Mouse (Mus musculus) hindbrain, embryonic 13.5 days (tissue): ENCODE results near the gene Mxra8. TPM values are rescaled to one million over a fixed set of nuclear protein-coding genes. Genes with fewer than 3 reads are reported as not detected.

Experiments
- ATAC-seq: fragments of 200-750 bp; cut with Nextera tagmentation; 2 replicates; pipeline ENCODE4 v1.8.0; 2017; ENCODE audit warnings: moderate TSS enrichment; ENCODE audit not compliant: low FRiP score
- H3K27ac ChIP-seq: fragments of 300-500 bp; sonication (generic); 2 replicates; pipeline ENCODE4 v1.5.1; 2015; ENCODE audit warnings: inconsistent platforms, mild to moderate bottlenecking, moderate library complexity
- H3K27me3 ChIP-seq: fragments of 300-500 bp; sonication (generic); 2 replicates; pipeline ENCODE4 v1.6.1; 2015; ENCODE audit warnings: mild to moderate bottlenecking, inconsistent platforms
- H3K36me3 ChIP-seq: fragments of 300-500 bp; sonication (generic); 2 replicates; pipeline ENCODE4 v1.6.1; 2015; ENCODE audit warnings: mild to moderate bottlenecking, inconsistent platforms
- H3K4me1 ChIP-seq: fragments of 300-500 bp; sonication (generic); replicated peaks from 2 replicates; pipeline ENCODE4 v1.6.1; 2015; ENCODE audit warnings: inconsistent platforms
- H3K4me2 ChIP-seq: fragments of 300-500 bp; sonication (generic); 2 replicates; pipeline ENCODE4 v1.6.1; 2015; ENCODE audit warnings: inconsistent platforms, mild to moderate bottlenecking, moderate library complexity
- H3K4me3 ChIP-seq: fragments of 300-500 bp; sonication (generic); 2 replicates; pipeline ENCODE4 v1.5.1; 2015; ENCODE audit warnings: mild to moderate bottlenecking, inconsistent platforms
- H3K9ac ChIP-seq: fragments of 300-500 bp; sonication (generic); 2 replicates; pipeline ENCODE4 v1.6.1; 2015; ENCODE audit warnings: mild to moderate bottlenecking, inconsistent platforms
- H3K9me3 ChIP-seq: fragments of 300-500 bp; sonication (generic); 2 replicates; pipeline ENCODE4 v1.6.1; 2016; ENCODE audit warnings: inconsistent platforms
- WGBS: fragments of 180-500 bp; shearing (Covaris S2); methylation state at CpG from one replicate; pipeline ENCODE4 v1.1.7; 2015; 5-methylcytosine and 5-hydroxymethylcytosine counted together
- polyA plus RNA-seq: library from polyadenylated mRNA; unstranded; fragments of >200 nt; fragmentation: Nextera tagmentation; extraction: Ambion mirVana; gene quantifications from 2 replicates; pipeline ENCODE4 v1.2.1, GENCODE M21; 2015

Gene Mxra8
- polyA plus RNA-seq: 30.8 and 34.4 TPM in 2 replicates

- Histone ChIP-seq H3K9ac (peak within 1 kb of the TSS; percentile 67), H3K9me3 (no peaks in the 10 kb centered on the region), H3K36me3 (no peaks in the 10 kb centered on the region), H3K4me1 (peaks cover 26% of the 10 kb centered on the region), H3K27me3 (peaks cover 22% of the 10 kb centered on the region), H3K4me2 (peak within 1 kb of the TSS; percentile 60), H3K4me3 (peak within 1 kb of the TSS; percentile 36), H3K27ac (peak within 1 kb of the TSS; percentile 35; the same call in 1 of the 2 replicates)
- 0 out of 2 replicates have a peak, but pooled peaks have one; percentile 40 for ATAC-seq
- under 1% methylated on average over 16 of the region's 16 CpGs for WGBS
These were observed at the start of gene Mxra8 for GRCm38 (mm10) chr4:155839483-155839910. Mxra8 (plus strand) TSS chr4:155839680.

DNA sequence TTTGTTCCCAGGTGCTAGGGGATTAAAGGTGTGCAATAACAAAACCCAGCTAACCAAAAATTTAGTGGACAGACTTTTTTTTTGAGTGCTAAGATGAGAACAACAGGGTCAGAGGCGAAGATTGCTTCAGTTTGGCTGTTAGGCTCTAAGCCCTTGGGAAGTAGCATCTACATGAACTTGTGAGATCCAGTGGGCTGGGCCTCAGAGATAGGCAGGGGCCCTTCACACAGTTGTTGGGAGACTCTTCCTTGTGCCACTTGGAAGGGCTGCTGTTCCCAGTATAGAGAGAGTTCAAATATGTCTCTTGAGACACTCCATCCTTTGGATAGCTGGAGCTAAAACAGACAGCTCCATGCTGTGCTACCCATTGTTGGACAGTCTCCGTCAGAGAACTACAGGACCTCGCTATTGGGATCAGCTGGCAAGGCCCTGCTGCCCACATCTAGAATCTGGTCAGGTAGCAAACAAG, 49.4 kb upstream of the Mxra8 start, which contains the start of gene Ankrd65:
Ankrd65 (plus strand) TSS at position 419 of the 469 bp plus-strand sequence.
- Histone ChIP-seq H3K36me3 (no peaks in the 10 kb centered on the region), H3K27me3 (peaks cover 6% of the 10 kb centered on the region; the same call in 1 of the 2 replicates), H3K9ac (no peak within 1 kb of the TSS), H3K4me1 (peaks cover 7% of the 10 kb centered on the region; the same call in 1 of the 2 replicates), H3K9me3 (no peaks in the 10 kb centered on the region), H3K4me3 (no peak within 1 kb of the TSS), H3K27ac (no peak within 1 kb of the TSS), H3K4me2 (no peak within 1 kb of the TSS)
- ATAC-seq: no peak
- 73% methylated on average over 3 of the region's 3 CpGs for WGBS

DNA sequence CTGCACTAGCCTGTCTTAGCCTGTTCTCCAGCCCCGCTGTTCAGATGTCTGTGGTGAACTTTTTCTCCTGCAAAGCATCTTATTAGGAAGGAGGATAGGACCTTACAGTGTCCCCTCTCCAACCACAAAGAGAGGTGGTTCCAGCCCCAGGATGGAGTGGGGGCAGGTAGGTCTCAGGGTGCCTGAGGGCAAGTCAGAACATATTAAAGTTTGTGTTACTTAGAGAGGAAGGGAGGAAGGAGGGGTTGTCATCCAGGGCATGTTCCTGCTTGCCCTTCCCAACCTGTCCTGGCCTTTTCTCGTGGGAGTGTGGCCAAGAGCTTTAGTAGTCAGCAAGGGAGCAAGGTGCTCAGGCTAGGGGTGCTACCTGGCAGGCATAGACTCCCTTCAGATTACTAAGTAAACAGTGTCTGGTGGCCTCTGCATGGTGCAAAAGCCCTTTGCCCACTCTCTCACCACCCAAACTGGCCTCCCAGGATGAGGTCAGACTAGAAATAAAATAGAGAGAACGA, 48.8 kb upstream of the Mxra8 start:
- Histone ChIP-seq H3K4me3 (no peak overlapping the region), H3K36me3 (no peaks in the 10 kb centered on the region), H3K4me1 (peaks cover under 1% of the 10 kb centered on the region; the same call in 1 of the 2 replicates), H3K9me3 (no peaks in the 10 kb centered on the region), H3K27ac (no peak overlapping the region), H3K4me2 (no peak overlapping the region), H3K27me3 (peaks cover 6% of the 10 kb centered on the region; the same call in 1 of the 2 replicates), H3K9ac (no peak overlapping the region)
- no peak for ATAC-seq
- WGBS: 76% methylated on average over 3 of the region's 3 CpGs

DNA sequence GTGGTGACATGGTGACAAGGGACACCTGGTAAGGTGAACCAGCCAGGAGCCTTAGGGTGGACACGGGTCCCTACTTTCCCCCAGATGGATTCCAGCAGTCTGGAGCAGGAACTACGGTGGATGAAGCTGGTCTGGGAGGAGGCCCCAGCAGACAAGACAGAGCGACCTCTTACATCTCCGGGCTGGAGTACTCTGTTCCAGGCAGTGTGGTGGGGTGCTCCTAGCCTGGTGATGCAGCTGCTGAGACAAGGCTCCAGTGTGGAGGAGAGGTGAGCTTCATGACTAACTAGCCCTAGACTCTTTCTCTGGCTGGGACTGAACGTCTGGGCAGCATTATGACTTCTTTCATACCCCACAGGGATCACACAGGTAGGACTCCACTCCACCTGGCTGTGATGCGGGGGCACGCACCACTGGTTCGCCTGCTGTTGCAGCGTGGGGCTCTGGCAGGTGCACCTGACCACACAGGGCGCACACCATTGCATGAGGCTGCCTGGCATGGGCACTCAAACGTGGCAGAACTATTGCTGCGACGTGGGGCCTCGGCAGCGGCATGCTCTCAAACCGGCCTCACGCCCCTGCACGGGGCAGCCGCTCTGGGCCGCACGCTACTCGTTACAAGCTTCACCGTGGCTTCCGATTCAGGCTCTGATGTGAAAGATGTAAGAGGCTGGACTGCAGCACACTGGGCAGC, 48.1 kb upstream of the Mxra8 start:
- no peaks in the 10 kb centered on the region for H3K9me3 ChIP-seq
- 77% methylated on average over 24 of the region's 24 CpGs for WGBS

GRCm38 (mm10) chr4:155793730-155794129, 45.8 kb upstream of the Mxra8 start:
- no peak for ATAC-seq

More for the DNA sequence above, 48.1 kb upstream of the Mxra8 start:
- no peaks in the 10 kb centered on the region for H3K4me1 ChIP-seq
- no peak overlapping the region for H3K9ac ChIP-seq
- no peaks in the 10 kb centered on the region for H3K36me3 ChIP-seq
- ATAC-seq: no peak
- no peak overlapping the region for H3K4me3 ChIP-seq
- H3K27ac ChIP-seq: no peak overlapping the region
- H3K27me3 ChIP-seq: peaks cover 10% of the 10 kb centered on the region; the same call in 1 of the 2 replicates
- H3K4me2 ChIP-seq: no peak overlapping the region

GRCm38 (mm10) chr4:155802075-155802474, 37.4 kb upstream of the Mxra8 start:
- Histone ChIP-seq H3K4me1 (peaks cover 24% of the 10 kb centered on the region), H3K36me3 (peaks cover 16% of the 10 kb centered on the region), H3K27ac (no peak overlapping the region), H3K9ac (no peak overlapping the region), H3K27me3 (0 out of 2 replicates have a peak, but pooled peaks cover 8% of the 10 kb centered on the region), H3K9me3 (no peaks in the 10 kb centered on the region), H3K4me3 (no peak overlapping the region), H3K4me2 (no peak overlapping the region)
- no peak for ATAC-seq
- 94% methylated on average over 1 of the region's 1 CpGs for whole genome bisulfite sequencing

More at GRCm38 (mm10) chr4:155793730-155794129, 45.8 kb upstream of the Mxra8 start:
- no peak overlapping the region for H3K27ac ChIP-seq
- no peaks in the 10 kb centered on the region for H3K4me1 ChIP-seq
- no peaks in the 10 kb centered on the region for H3K9me3 ChIP-seq
- H3K9ac ChIP-seq: no peak overlapping the region
- 81% methylated on average over 2 of the region's 2 CpGs for WGBS
- H3K36me3 ChIP-seq: no peaks in the 10 kb centered on the region
- H3K4me2 ChIP-seq: no peak overlapping the region
- no peak overlapping the region for H3K4me3 ChIP-seq
- peaks cover 13% of the 10 kb centered on the region; the same call in 1 of the 2 replicates for H3K27me3 ChIP-seq

DNA sequence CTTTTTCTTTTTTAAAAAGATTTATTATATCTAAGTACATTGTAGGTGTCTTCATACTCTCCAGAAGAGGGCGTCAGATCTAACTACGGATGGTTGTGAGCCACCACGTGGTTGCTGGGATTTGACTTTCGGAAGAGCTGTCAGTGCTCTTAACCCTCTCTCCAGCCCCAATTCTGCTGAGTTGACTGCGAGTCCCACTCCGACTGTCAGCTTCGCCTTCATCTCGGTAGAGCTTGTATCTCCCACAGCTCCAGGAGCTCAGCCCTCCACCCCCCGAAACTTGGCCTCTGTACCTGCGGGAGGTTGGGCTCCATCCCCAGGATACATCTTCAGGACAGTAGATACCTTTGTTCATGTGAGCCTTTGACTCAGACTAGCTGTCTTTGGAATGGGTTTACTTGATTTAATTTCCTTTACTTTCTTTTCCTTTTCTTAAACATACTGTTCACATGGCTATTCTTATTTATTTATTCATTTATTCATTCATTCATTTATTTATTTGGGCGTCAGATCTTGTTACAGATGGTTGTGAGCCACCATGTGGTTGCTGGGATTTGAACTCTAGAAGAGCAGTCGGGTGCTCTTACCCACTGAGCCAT, 36.6 kb upstream of the Mxra8 start, which contains the start of gene Mrpl20:
Mrpl20 (plus strand) TSS at position 138 of the 599 bp plus-strand sequence.
- peak within 1 kb of the TSS; percentile 81 for H3K27ac ChIP-seq
- H3K4me3 ChIP-seq: peak within 1 kb of the TSS; percentile 92
- H3K9ac ChIP-seq: peak within 1 kb of the TSS; percentile 94
- H3K4me1 ChIP-seq: peaks cover 24% of the 10 kb centered on the region
- peak within 1 kb of the TSS; percentile 82 for H3K4me2 ChIP-seq
- ATAC-seq: peak; percentile 79
- H3K27me3 ChIP-seq: 0 out of 2 replicates have a peak, but pooled peaks cover 8% of the 10 kb centered on the region
- H3K9me3 ChIP-seq: no peaks in the 10 kb centered on the region
- H3K36me3 ChIP-seq: peaks cover 22% of the 10 kb centered on the region
- 10% methylated on average over 12 of the region's 12 CpGs for WGBS

DNA sequence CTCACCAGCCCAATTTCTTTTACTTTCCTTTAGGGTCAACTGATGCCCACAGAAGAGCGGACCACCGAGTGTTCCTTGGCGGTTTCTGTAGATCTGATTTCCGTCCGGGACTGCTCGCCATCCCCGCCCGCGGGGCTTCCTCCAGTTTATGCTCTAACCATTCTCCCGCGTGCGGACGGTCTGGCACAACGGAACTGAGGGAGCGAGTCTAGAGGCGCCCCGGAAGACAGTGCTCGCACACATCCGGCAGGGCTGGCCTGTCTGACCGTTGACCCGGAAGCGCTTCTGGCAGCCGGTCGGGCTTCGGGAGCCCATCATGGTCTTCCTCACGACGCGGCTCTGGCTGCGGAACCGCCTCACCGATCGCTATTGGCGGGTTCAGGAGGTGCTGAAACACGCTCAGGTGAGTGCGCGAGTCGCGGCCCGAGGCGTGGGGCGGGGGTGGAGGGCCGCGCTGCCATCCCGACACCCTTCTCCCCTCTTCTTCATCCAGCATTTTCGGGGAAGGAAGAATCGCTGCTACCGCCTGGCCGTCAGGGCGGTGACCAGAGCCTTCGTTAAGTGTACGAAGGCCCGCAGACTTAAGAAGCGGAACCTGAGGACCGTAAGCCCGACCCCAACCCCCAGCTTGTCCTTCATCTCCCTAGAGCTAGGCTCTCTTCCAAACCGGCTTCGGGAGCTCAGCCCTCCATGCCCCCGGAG, 36.0 kb upstream of the Mxra8 start:
- peaks cover 29% of the 10 kb centered on the region for H3K36me3 ChIP-seq
- under 1% methylated on average over 55 of the region's 58 CpGs for WGBS
- peak; percentile 97 for ATAC-seq
- peak overlapping the region; percentile 94 for H3K9ac ChIP-seq
- H3K4me2 ChIP-seq: peak overlapping the region; percentile 82
- 0 out of 2 replicates have a peak, but pooled peaks cover 8% of the 10 kb centered on the region for H3K27me3 ChIP-seq
- H3K4me3 ChIP-seq: peak overlapping the region; percentile 92
- peak overlapping the region; percentile 81 for H3K27ac ChIP-seq
- H3K4me1 ChIP-seq: peaks cover 24% of the 10 kb centered on the region
- no peaks in the 10 kb centered on the region for H3K9me3 ChIP-seq

GRCm38 (mm10) chr4:155807841-155808240, 31.6 kb upstream of the Mxra8 start:
- no peak for ATAC-seq
- Histone ChIP-seq H3K36me3 (peaks cover 54% of the 10 kb centered on the region), H3K9ac (no peak overlapping the region), H3K4me3 (no peak overlapping the region), H3K4me1 (peaks cover 31% of the 10 kb centered on the region), H3K27ac (no peak overlapping the region), H3K27me3 (no peaks in the 10 kb centered on the region), H3K9me3 (no peaks in the 10 kb centered on the region), H3K4me2 (no peak overlapping the region)
- 86% methylated on average over 3 of the region's 3 CpGs for WGBS

DNA sequence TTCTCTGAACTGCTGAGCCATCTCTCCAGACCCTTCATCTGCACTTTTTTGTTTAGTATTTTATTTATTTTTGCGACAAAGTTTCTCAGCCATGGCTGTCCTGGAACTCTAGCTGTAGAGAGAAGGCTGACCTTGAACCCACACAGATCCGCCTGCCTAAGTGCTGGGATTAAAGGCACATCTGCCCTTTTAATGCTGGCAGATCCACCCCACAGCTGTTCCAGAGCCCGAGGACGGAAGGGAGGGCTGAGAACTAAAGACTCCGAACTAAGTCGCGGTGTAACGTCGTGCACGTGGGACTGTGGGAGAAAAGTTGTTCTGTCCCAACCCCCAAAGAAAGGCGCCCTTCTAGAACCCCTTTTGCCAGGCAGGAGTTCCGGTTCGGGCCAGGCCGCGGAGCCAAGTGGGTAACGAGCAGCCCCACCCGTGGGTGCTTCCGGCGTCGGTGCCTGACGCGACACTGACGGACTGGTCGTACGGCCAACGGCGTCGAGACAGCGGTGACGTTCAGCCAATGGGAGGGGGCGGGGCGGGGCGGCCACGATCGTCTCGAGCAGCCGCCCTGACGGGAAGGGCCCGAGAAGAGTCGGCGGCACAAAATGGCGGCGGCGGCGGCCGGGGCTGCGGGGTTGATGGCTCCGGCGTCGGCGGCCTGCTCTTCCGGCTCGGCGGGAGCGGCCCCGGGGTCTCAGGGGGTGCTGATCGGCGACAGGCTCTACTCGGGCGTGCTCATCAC, 27.4 kb upstream of the Mxra8 start, which contains the start of gene Ccnl2:
Ccnl2 (plus strand) TSS at position 561 of the 736 bp plus-strand sequence.
- H3K4me2 ChIP-seq: peak within 1 kb of the TSS; percentile 97
- peaks cover 32% of the 10 kb centered on the region for H3K4me1 ChIP-seq
- WGBS: under 1% methylated on average over 60 of the region's 60 CpGs
- no peaks in the 10 kb centered on the region for H3K27me3 ChIP-seq
- H3K36me3 ChIP-seq: peaks cover 72% of the 10 kb centered on the region
- H3K27ac ChIP-seq: peak within 1 kb of the TSS; percentile 92
- H3K4me3 ChIP-seq: peak within 1 kb of the TSS; percentile 100
- peak within 1 kb of the TSS; percentile 100 for H3K9ac ChIP-seq
- peak; percentile 99 for ATAC-seq
- no peaks in the 10 kb centered on the region for H3K9me3 ChIP-seq

DNA sequence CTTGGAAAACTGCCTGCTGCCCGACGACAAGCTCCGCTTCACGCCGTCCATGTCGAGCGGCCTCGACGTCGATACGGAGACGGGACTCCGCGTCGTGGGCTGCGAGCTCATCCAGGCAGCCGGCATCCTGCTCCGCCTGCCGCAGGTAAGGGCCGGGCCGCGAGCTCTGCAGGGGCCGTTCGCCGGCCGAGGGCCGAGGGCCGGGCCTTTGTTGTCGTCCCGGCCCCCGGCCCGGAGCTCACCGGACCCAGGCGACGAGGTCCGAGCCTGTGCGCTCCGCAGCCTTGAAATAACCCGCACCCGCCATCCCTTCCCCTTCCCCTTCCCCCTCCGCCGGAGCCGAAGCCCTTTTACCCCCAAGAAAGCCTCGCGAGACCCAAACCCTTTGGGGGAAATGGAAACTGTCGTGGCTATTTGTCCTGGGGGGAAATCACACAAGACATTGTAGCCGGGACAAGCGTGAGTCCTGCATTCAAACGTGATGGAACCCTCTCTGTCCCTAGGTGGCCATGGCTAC, 26.8 kb upstream of the Mxra8 start:
- Histone ChIP-seq H3K27ac (peak overlapping the region; percentile 92), H3K4me2 (peak overlapping the region; percentile 97), H3K9me3 (no peaks in the 10 kb centered on the region), H3K4me3 (peak overlapping the region; percentile 100), H3K4me1 (peaks cover 32% of the 10 kb centered on the region), H3K27me3 (no peaks in the 10 kb centered on the region), H3K36me3 (peaks cover 73% of the 10 kb centered on the region), H3K9ac (peak overlapping the region; percentile 100)
- ATAC-seq: peak; percentile 53
- WGBS: 1% methylated on average over 43 of the region's 49 CpGs
